Mouse (Mus musculus) thymus, adult 2 months (tissue): ENCODE measurements around the gene Ccdc114.

Experiments
- CTCF ChIP-seq: fragments of 200-500 bp; IDR thresholded peaks from 2 replicates; pipeline ENCODE4 v1.5.1; 2012; ENCODE audit warnings: mild to moderate bottlenecking, control low read depth, low read length, moderate library complexity, borderline replicate concordance; ENCODE audit not compliant: control insufficient read depth, poor library complexity, insufficient read depth; ENCODE audit errors: extremely low read depth
- POLR2A ChIP-seq: fragments of 200-500 bp; IDR thresholded peaks from 2 replicates; pipeline ENCODE4 v1.6.1; 2012; ENCODE audit warnings: mild to moderate bottlenecking, low read length, control low read depth, moderate library complexity; ENCODE audit not compliant: control insufficient read depth, poor library complexity, insufficient read depth; ENCODE audit errors: extremely low read depth

DNA sequence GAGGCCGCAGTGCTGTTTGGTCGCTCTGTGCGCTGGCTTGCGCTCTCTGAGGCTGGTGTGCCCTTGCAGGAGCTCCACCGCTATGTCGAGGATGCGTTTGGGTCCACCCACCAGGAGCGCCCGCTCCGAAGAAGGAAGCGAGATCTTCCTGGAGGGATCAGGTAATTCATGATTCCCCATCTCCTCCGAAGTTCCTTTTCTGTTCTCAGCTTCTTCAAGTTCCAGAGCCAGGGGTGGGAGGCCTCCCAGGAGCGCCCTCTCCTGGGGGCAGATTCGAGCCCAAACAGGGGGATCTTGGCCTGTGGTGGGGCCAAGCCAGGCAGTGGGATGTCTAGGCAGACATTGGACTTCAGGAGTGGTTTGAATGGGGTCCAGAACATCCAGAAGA, 551 bp downstream of the Ccdc114 start:
- peak; percentile 74 for TF ChIP-seq CTCF
- TF ChIP-seq POLR2A = no peak
